Mouse (Mus musculus): ENCODE measurements around the gene Akt3. TPM values are rescaled to one million over a fixed set of nuclear protein-coding genes. Genes with fewer than 3 reads are reported as not detected.

The Akt3 gene
- polyA plus RNA-seq, 1 experiment from 2014 or later: 4.8 TPM

GRCm38 (mm10) chr1:177248638-177249037 is 9.4 kb downstream of the Akt3 start:
- no peak overlapping the region for H3K9ac ChIP-seq
- no peaks in the 10 kb centered on the region for H3K9me3 ChIP-seq
- H3K36me3 ChIP-seq: no peaks in the 10 kb centered on the region
- H3K27ac ChIP-seq: no peak overlapping the region
- no peak for ATAC-seq (ENCODE audit: insufficient number of reproducible peaks, low FRiP score, low TSS enrichment, low read depth)
- no peaks in the 10 kb centered on the region for H3K4me1 ChIP-seq
- 74% methylated on average over 4 of the region's 4 CpGs for WGBS
- H3K4me2 ChIP-seq: no peak overlapping the region
- H3K27me3 ChIP-seq: no peaks in the 10 kb centered on the region
- no peak overlapping the region for H3K4me3 ChIP-seq

GRCm38 (mm10) chr1:177238368-177238767 is 19.6 kb downstream of the Akt3 start:
- WGBS: 82% methylated on average over 2 of the region's 2 CpGs
- H3K36me3 ChIP-seq: no peaks in the 10 kb centered on the region
- no peak for ATAC-seq (ENCODE audit: insufficient number of reproducible peaks, low FRiP score, low TSS enrichment, low read depth)

GRCm38 (mm10) chr1:177236695-177237094 is 21.3 kb downstream of the Akt3 start:
- WGBS: 69% methylated on average over 2 of the region's 2 CpGs
- ATAC-seq (ENCODE audit: insufficient number of reproducible peaks, low FRiP score, low TSS enrichment, low read depth): no peak
- no peaks in the 10 kb centered on the region for H3K27me3 ChIP-seq

More at GRCm38 (mm10) chr1:177238368-177238767, 19.6 kb downstream of the Akt3 start:
- H3K27ac ChIP-seq: no peak overlapping the region
- H3K9me3 ChIP-seq: no peaks in the 10 kb centered on the region
- H3K4me1 ChIP-seq: no peaks in the 10 kb centered on the region
- H3K4me3 ChIP-seq: no peak overlapping the region
- H3K9ac ChIP-seq: no peak overlapping the region
- no peaks in the 10 kb centered on the region for H3K27me3 ChIP-seq
- H3K4me2 ChIP-seq: no peak overlapping the region

GRCm38 (mm10) chr1:177236249-177236648 is 21.8 kb downstream of the Akt3 start:
- Histone ChIP-seq H3K36me3 (no peaks in the 10 kb centered on the region), H3K27me3 (no peaks in the 10 kb centered on the region), H3K4me1 (no peaks in the 10 kb centered on the region), H3K4me3 (no peak overlapping the region), H3K9me3 (no peaks in the 10 kb centered on the region), H3K9ac (no peak overlapping the region), H3K4me2 (no peak overlapping the region), H3K27ac (no peak overlapping the region)
- ATAC-seq (ENCODE audit: insufficient number of reproducible peaks, low FRiP score, low TSS enrichment, low read depth): no peak

More at GRCm38 (mm10) chr1:177236695-177237094, 21.3 kb downstream of the Akt3 start:
- Histone ChIP-seq H3K9me3 (no peaks in the 10 kb centered on the region), H3K4me3 (no peak overlapping the region), H3K27ac (no peak overlapping the region), H3K4me1 (no peaks in the 10 kb centered on the region), H3K4me2 (no peak overlapping the region), H3K36me3 (no peaks in the 10 kb centered on the region), H3K9ac (no peak overlapping the region)

- H3K9me3 ChIP-seq: no peaks in the 10 kb centered on the region
- H3K27ac ChIP-seq: no peak overlapping the region
- 75% methylated on average over 5 of the region's 5 CpGs for WGBS
- H3K9ac ChIP-seq: no peak overlapping the region
- no peaks in the 10 kb centered on the region for H3K27me3 ChIP-seq
- no peaks in the 10 kb centered on the region for H3K36me3 ChIP-seq
- no peak for ATAC-seq (ENCODE audit: insufficient number of reproducible peaks, low FRiP score, low TSS enrichment, low read depth)
- H3K4me3 ChIP-seq: no peak overlapping the region
- no peak overlapping the region for H3K4me2 ChIP-seq
- no peaks in the 10 kb centered on the region for H3K4me1 ChIP-seq
These were observed 23.5 kb downstream of the Akt3 start for GRCm38 (mm10) chr1:177234462-177234861.

GRCm38 (mm10) chr1:177231122-177231521 is 26.9 kb downstream of the Akt3 start:
- H3K9ac ChIP-seq: no peak overlapping the region
- no peak overlapping the region for H3K4me3 ChIP-seq
- H3K4me1 ChIP-seq: no peaks in the 10 kb centered on the region
- H3K27me3 ChIP-seq: no peaks in the 10 kb centered on the region
- H3K4me2 ChIP-seq: no peak overlapping the region
- no peak overlapping the region for H3K27ac ChIP-seq
- ATAC-seq (ENCODE audit: insufficient number of reproducible peaks, low FRiP score, low TSS enrichment, low read depth): no peak
- H3K36me3 ChIP-seq: no peaks in the 10 kb centered on the region
- no peaks in the 10 kb centered on the region for H3K9me3 ChIP-seq

GRCm38 (mm10) chr1:177198978-177199377 is 59.0 kb downstream of the Akt3 start:
- Histone ChIP-seq H3K9me3 (no peaks in the 10 kb centered on the region), H3K4me1 (no peaks in the 10 kb centered on the region; the same call in 1 of the 2 replicates), H3K4me2 (no peak overlapping the region), H3K4me3 (no peak overlapping the region), H3K27me3 (no peaks in the 10 kb centered on the region), H3K9ac (no peak overlapping the region), H3K36me3 (no peaks in the 10 kb centered on the region), H3K27ac (no peak overlapping the region)
- no peak for ATAC-seq (ENCODE audit: insufficient number of reproducible peaks, low FRiP score, low TSS enrichment, low read depth)
- WGBS: 60% methylated on average over 1 of the region's 1 CpGs

GRCm38 (mm10) chr1:177195224-177195623 is 62.8 kb downstream of the Akt3 start:
- no peaks in the 10 kb centered on the region for H3K9me3 ChIP-seq
- no peaks in the 10 kb centered on the region for H3K27me3 ChIP-seq
- H3K36me3 ChIP-seq: no peaks in the 10 kb centered on the region
- H3K4me3 ChIP-seq: no peak overlapping the region
- H3K9ac ChIP-seq: no peak overlapping the region
- H3K4me2 ChIP-seq: no peak overlapping the region
- no peaks in the 10 kb centered on the region; the same call in 1 of the 2 replicates for H3K4me1 ChIP-seq
- H3K27ac ChIP-seq: no peak overlapping the region
- no peak for ATAC-seq (ENCODE audit: insufficient number of reproducible peaks, low FRiP score, low TSS enrichment, low read depth)

GRCm38 (mm10) chr1:177194324-177194723 is 63.7 kb downstream of the Akt3 start:
- Histone ChIP-seq H3K9ac (no peak overlapping the region), H3K36me3 (no peaks in the 10 kb centered on the region), H3K4me3 (no peak overlapping the region), H3K27me3 (no peaks in the 10 kb centered on the region), H3K4me1 (no peaks in the 10 kb centered on the region; the same call in 1 of the 2 replicates), H3K4me2 (no peak overlapping the region), H3K9me3 (no peaks in the 10 kb centered on the region), H3K27ac (no peak overlapping the region)
- 38% methylated on average over 1 of the region's 1 CpGs for WGBS
- no peak for ATAC-seq (ENCODE audit: insufficient number of reproducible peaks, low FRiP score, low TSS enrichment, low read depth)

- 73% methylated on average over 3 of the region's 3 CpGs for WGBS
- no peak for ATAC-seq (ENCODE audit: insufficient number of reproducible peaks, low FRiP score, low TSS enrichment, low read depth)
- H3K9me3 ChIP-seq: no peaks in the 10 kb centered on the region
- H3K36me3 ChIP-seq: no peaks in the 10 kb centered on the region
- no peak overlapping the region for H3K9ac ChIP-seq
- no peak overlapping the region for H3K27ac ChIP-seq
- H3K4me2 ChIP-seq: no peak overlapping the region
- no peak overlapping the region for H3K4me3 ChIP-seq
- no peaks in the 10 kb centered on the region for H3K27me3 ChIP-seq
- no peaks in the 10 kb centered on the region; the same call in 1 of the 2 replicates for H3K4me1 ChIP-seq
These were observed 66.4 kb downstream of the Akt3 start for GRCm38 (mm10) chr1:177191623-177192022.

GRCm38 (mm10) chr1:177190358-177190757 is 67.6 kb downstream of the Akt3 start:
- Histone ChIP-seq H3K9ac (no peak overlapping the region), H3K4me3 (no peak overlapping the region), H3K36me3 (no peaks in the 10 kb centered on the region), H3K4me2 (no peak overlapping the region), H3K4me1 (no peaks in the 10 kb centered on the region; the same call in 1 of the 2 replicates), H3K27ac (no peak overlapping the region), H3K9me3 (no peaks in the 10 kb centered on the region), H3K27me3 (no peaks in the 10 kb centered on the region)
- 88% methylated on average over 1 of the region's 1 CpGs for WGBS
- no peak for ATAC-seq (ENCODE audit: insufficient number of reproducible peaks, low FRiP score, low TSS enrichment, low read depth)

GRCm38 (mm10) chr1:177188708-177189107 is 69.3 kb downstream of the Akt3 start:
- no peak overlapping the region for H3K4me2 ChIP-seq
- no peaks in the 10 kb centered on the region for H3K36me3 ChIP-seq
- H3K4me1 ChIP-seq: no peaks in the 10 kb centered on the region
- no peaks in the 10 kb centered on the region for H3K9me3 ChIP-seq
- no peak for ATAC-seq (ENCODE audit: insufficient number of reproducible peaks, low FRiP score, low TSS enrichment, low read depth)
- no peak overlapping the region for H3K27ac ChIP-seq
- no peaks in the 10 kb centered on the region for H3K27me3 ChIP-seq
- no peak overlapping the region for H3K9ac ChIP-seq
- 19% methylated on average over 3 of the region's 3 CpGs for whole genome bisulfite sequencing
- H3K4me3 ChIP-seq: no peak overlapping the region

GRCm38 (mm10) chr1:177186751-177187150 is 71.3 kb downstream of the Akt3 start:
- Histone ChIP-seq H3K27me3 (no peaks in the 10 kb centered on the region), H3K27ac (no peak overlapping the region), H3K9me3 (no peaks in the 10 kb centered on the region), H3K36me3 (no peaks in the 10 kb centered on the region), H3K4me3 (no peak overlapping the region), H3K4me1 (no peaks in the 10 kb centered on the region), H3K9ac (no peak overlapping the region), H3K4me2 (no peak overlapping the region)
- ATAC-seq (ENCODE audit: insufficient number of reproducible peaks, low FRiP score, low TSS enrichment, low read depth): no peak
- 66% methylated on average over 2 of the region's 2 CpGs for WGBS
